Mouse (Mus musculus): ENCODE data around the gene Lce3a. TPM values are rescaled to one million over a fixed set of nuclear protein-coding genes. Genes with fewer than 3 reads are reported as not detected.
A peak's percentile ranks its signal among the peaks of the same experiment; 100 is the strongest.

Lce3a gene
- total RNA-seq (2014; rRNA removed) (not detected in 2 replicates), polyA plus RNA-seq (2015; fragmentation: Nextera tagmentation; extraction: Ambion mirVana) (not detected in 2 replicates)

DNA sequence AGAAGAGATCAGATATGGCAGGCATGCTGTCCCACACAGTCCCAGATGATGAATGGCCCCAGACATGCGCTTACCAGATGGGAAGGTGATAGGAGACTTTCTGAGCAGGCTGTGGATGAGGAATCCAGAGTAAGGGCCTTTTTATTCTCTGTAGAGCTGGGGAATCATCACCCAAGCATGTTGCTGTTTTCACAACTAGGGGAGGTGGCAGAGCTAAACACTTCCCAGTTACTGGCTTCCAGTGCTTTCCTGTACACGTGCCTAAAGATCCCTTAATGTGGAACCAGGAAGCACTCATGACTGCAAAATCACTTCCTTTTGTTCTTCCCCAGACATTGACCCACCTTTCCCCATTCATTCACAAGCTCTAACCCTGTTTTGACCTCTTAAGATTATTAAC, at the start of gene Lce3a:
Gene Lce3a (minus strand): TSS at position 101 of the 400 bp plus-strand sequence.
- no peak within 1 kb of the TSS for H3K4me3 ChIP-seq (ENCODE audit: low read depth, low read length)
- no peak within 1 kb of the TSS for H3K9ac ChIP-seq
- WGBS = 84% methylated on average over 2 of the region's 2 CpGs
- DNase-seq = no peak
- no peak within 1 kb of the TSS for H3K4me2 ChIP-seq (ENCODE audit: low read depth)
- no peaks in the 10 kb centered on the region for H3K9me3 ChIP-seq (ENCODE audit: low read length)
- ATAC-seq = no peak
- H3K27ac ChIP-seq (ENCODE audit: low read depth, low read length) = no peak within 1 kb of the TSS
- no peaks in the 10 kb centered on the region for H3K4me1 ChIP-seq (ENCODE audit: insufficient read depth)
- no peaks in the 10 kb centered on the region for H3K36me3 ChIP-seq (ENCODE audit: insufficient read depth)
- TF ChIP-seq CTCF (IDR thresholded peaks at IDR 0.05; ENCODE audit: low read depth) = no peak
- H3K27me3 ChIP-seq (ENCODE audit: insufficient read depth, low read length) = no peaks in the 10 kb centered on the region

DNA sequence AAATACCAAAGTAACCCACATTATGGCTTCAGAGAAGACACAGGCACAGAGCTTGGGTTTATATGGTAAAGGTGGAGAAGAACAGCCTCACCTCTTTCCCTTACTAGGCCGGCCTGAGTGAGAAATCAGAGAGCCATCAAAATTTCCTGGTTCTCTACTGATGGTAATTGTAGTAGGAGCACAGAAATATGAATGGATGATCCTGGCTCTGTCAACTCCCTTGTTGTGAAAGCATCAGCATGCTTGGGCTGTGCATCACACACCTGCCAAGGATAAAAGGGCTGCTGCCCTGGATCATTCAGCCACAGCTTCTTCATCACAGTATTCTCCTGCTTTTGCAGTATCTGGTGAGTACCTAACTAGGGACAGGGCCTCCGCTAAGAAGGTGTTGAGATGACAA, 40.7 kb upstream of the Lce3a start, which contains the start of gene Lce3e:
Gene Lce3e (plus strand): TSS at position 301 of the 400 bp plus-strand sequence.
- no peak within 1 kb of the TSS for H3K9ac ChIP-seq
- no peak for TF ChIP-seq CTCF (IDR thresholded peaks at IDR 0.05; ENCODE audit: low read depth)
- DNase-seq = no peak
- H3K4me2 ChIP-seq (ENCODE audit: low read depth) = no peak within 1 kb of the TSS
- H3K27me3 ChIP-seq (ENCODE audit: insufficient read depth, low read length) = no peaks in the 10 kb centered on the region
- H3K27ac ChIP-seq (ENCODE audit: low read depth, low read length) = no peak within 1 kb of the TSS
- no peaks in the 10 kb centered on the region for H3K4me1 ChIP-seq (ENCODE audit: insufficient read depth)
- no peaks in the 10 kb centered on the region for H3K36me3 ChIP-seq (ENCODE audit: insufficient read depth)
- H3K4me3 ChIP-seq (ENCODE audit: low read depth, low read length) = no peak within 1 kb of the TSS
- WGBS = 91% methylated on average over 2 of the region's 2 CpGs
- ATAC-seq = no peak
- H3K9me3 ChIP-seq (ENCODE audit: low read length) = no peaks in the 10 kb centered on the region

DNA sequence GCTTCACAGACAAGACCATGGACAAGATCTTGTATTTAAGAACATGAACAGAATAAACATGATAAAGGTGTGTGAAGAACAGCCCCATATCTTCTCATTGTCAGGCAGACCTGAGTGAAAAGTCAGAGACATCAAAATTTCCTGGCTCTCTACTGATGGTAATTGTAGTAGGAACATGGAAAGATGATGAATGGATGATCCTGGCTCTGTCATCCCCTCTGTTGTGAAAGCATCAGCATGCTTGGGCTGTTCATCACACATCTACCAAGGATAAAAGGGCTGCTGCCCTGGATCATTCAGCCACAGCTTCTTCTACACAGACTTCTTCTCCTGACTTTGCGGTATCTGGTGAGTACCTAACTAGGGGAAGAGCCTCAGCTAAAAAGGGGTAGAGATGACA, 31.1 kb upstream of the Lce3a start, which contains the start of gene Lce3d:
Gene Lce3d (plus strand): TSS at position 301 of the 400 bp plus-strand sequence.
- no peak within 1 kb of the TSS for H3K4me3 ChIP-seq (ENCODE audit: low read depth, low read length)
- TF ChIP-seq CTCF (IDR thresholded peaks at IDR 0.05; ENCODE audit: low read depth) = no peak
- H3K9ac ChIP-seq = no peak within 1 kb of the TSS
- H3K4me2 ChIP-seq (ENCODE audit: low read depth) = no peak within 1 kb of the TSS
- no peaks in the 10 kb centered on the region for H3K4me1 ChIP-seq (ENCODE audit: insufficient read depth)
- ATAC-seq = no peak
- no peaks in the 10 kb centered on the region for H3K9me3 ChIP-seq (ENCODE audit: low read length)
- whole genome bisulfite sequencing = 100% methylated on average over 1 of the region's 1 CpGs
- H3K27ac ChIP-seq (ENCODE audit: low read depth, low read length) = no peak within 1 kb of the TSS
- DNase-seq = no peak
- no peaks in the 10 kb centered on the region for H3K27me3 ChIP-seq (ENCODE audit: insufficient read depth, low read length)
- H3K36me3 ChIP-seq (ENCODE audit: insufficient read depth) = no peaks in the 10 kb centered on the region

DNA sequence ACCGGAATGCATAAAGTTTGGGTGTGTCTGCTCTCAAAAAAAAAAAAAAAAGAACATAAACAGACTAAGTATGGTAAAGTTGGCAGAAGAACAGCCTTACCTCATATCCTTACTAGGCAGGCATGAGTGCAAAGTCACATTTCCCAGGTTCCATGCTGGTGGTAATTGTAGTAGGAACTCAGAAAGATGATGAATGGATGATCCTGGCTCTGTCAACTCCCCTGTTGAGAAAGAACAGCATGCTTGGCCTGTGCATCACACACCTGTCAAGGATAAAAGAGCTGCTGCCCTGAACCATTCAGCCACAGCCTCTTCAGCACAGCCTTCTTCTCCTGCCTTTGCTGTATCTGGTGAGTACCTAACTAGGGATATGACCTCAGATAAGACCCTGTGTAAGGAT, 18.2 kb upstream of the Lce3a start, which contains the start of gene Lce3c:
Gene Lce3c (plus strand): TSS at position 301 of the 400 bp plus-strand sequence.
- H3K4me1 ChIP-seq (ENCODE audit: insufficient read depth) = no peaks in the 10 kb centered on the region
- H3K9me3 ChIP-seq (ENCODE audit: low read length) = no peaks in the 10 kb centered on the region
- no peak for ATAC-seq
- WGBS = 85% methylated on average over 1 of the region's 1 CpGs
- TF ChIP-seq CTCF (IDR thresholded peaks at IDR 0.05; ENCODE audit: low read depth) = no peak
- no peaks in the 10 kb centered on the region for H3K27me3 ChIP-seq (ENCODE audit: insufficient read depth, low read length)
- H3K36me3 ChIP-seq (ENCODE audit: insufficient read depth) = no peaks in the 10 kb centered on the region
- no peak within 1 kb of the TSS for H3K27ac ChIP-seq (ENCODE audit: low read depth, low read length)
- no peak within 1 kb of the TSS for H3K9ac ChIP-seq
- no peak for DNase-seq
- H3K4me2 ChIP-seq (ENCODE audit: low read depth) = no peak within 1 kb of the TSS
- no peak within 1 kb of the TSS for H3K4me3 ChIP-seq (ENCODE audit: low read depth, low read length)

DNA sequence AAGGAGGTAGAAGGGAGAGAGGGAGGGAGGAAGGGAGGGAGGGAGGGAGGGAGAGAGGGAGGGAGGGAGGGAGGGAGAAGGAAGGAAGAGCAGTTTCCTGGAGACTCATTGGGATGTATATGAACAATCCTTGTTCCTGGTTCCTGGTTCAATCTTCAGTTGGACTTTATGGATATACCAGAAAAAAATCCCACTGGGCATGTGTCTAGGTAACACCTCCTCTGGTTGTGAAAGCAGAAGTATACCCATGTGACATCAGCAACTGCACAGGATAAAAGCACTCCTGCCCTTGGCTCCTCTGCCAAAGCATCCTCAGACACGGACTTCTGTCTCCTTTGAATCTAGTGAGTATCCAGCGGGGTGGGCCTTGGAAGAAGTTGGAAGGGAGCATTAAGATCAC, 6.6 kb upstream of the Lce3a start, which contains the start of gene Lce3b:
Gene Lce3b (plus strand): TSS at position 301 of the 400 bp plus-strand sequence.
- DNase-seq (no peak), ATAC-seq (no peak)
- no peak within 1 kb of the TSS for H3K4me3 ChIP-seq (ENCODE audit: low read depth, low read length)
- no peaks in the 10 kb centered on the region for H3K9me3 ChIP-seq (ENCODE audit: low read length)
- H3K27me3 ChIP-seq (ENCODE audit: insufficient read depth, low read length) = no peaks in the 10 kb centered on the region
- H3K4me1 ChIP-seq (ENCODE audit: insufficient read depth) = no peaks in the 10 kb centered on the region
- no peak for TF ChIP-seq CTCF (IDR thresholded peaks at IDR 0.05; ENCODE audit: low read depth)
- H3K36me3 ChIP-seq (ENCODE audit: insufficient read depth) = no peaks in the 10 kb centered on the region
- H3K9ac ChIP-seq = no peak within 1 kb of the TSS
- 61% methylated on average over 2 of the region's 2 CpGs for WGBS
- no peak within 1 kb of the TSS for H3K4me2 ChIP-seq (ENCODE audit: low read depth)
- H3K27ac ChIP-seq (ENCODE audit: low read depth, low read length) = no peak within 1 kb of the TSS

DNA sequence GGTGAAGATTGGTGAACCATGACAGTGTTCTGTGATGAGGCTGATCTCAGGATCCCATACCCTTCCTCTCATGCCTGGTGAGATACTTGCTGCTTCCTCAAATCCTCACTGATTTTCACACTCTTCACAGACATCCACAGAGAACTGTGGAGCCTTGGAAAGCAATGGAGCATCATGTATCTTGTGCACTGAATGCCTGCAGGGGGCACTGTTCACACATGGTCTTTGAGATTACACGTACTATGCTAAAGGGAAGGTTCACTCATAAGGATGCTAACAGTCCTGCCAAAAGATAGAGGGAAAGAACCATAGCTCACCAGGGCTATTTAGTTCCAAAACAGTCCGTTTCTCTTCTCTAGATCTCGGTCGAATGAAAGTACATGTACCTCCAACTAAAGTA, 5.7 kb downstream of the Lce3a start:
- 66% methylated on average over 4 of the region's 4 CpGs for WGBS
- TF ChIP-seq CTCF (IDR thresholded peaks at IDR 0.05; ENCODE audit: low read depth) = peak; percentile 38; the same call in 1 of the 2 replicates
- H3K36me3 ChIP-seq (ENCODE audit: insufficient read depth) = no peaks in the 10 kb centered on the region
- no peak overlapping the region for H3K4me2 ChIP-seq (ENCODE audit: low read depth)
- H3K27ac ChIP-seq (ENCODE audit: low read depth, low read length) = no peak overlapping the region
- no peaks in the 10 kb centered on the region for H3K4me1 ChIP-seq (ENCODE audit: insufficient read depth)
- ATAC-seq (no peak), DNase-seq (no peak)
- no peaks in the 10 kb centered on the region for H3K27me3 ChIP-seq (ENCODE audit: insufficient read depth, low read length)
- H3K9me3 ChIP-seq (ENCODE audit: low read length) = no peaks in the 10 kb centered on the region
- no peak overlapping the region for H3K9ac ChIP-seq
- H3K4me3 ChIP-seq (ENCODE audit: low read depth, low read length) = no peak overlapping the region

DNA sequence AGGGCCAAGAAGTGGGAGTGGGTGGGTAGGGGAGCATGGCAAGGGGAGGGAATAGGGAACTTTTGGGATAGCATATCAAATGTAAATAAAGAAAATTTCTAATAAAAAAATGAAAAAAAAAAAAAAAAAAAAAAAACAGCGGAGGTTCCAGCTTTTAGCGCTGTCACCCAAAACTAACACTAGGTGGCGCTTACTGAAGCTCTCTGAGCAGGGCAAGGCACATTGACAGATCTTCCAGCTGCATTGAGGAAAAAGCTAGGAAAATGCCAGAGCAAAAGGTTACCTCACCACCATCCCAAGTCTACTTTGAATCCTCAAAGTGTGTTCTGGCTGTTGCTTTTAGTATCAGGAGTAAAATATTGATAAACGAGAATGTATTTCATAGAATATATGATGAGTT, 18.5 kb downstream of the Lce3a start:
- Histone ChIP-seq H3K9me3 (ENCODE audit: low read length) (no peaks in the 10 kb centered on the region), H3K9ac (no peak overlapping the region), H3K36me3 (ENCODE audit: insufficient read depth) (no peaks in the 10 kb centered on the region), H3K27me3 (ENCODE audit: insufficient read depth, low read length) (no peaks in the 10 kb centered on the region), H3K27ac (ENCODE audit: low read depth, low read length) (no peak overlapping the region), H3K4me2 (ENCODE audit: low read depth) (no peak overlapping the region), H3K4me3 (ENCODE audit: low read depth, low read length) (no peak overlapping the region), H3K4me1 (ENCODE audit: insufficient read depth) (no peaks in the 10 kb centered on the region)
- ATAC-seq (peak; percentile 70; the same call in 1 of the 2 replicates), DNase-seq (peak; percentile 36)
- peak; percentile 67 for TF ChIP-seq CTCF (IDR thresholded peaks at IDR 0.05; ENCODE audit: low read depth)
- WGBS = 29% methylated on average over 4 of the region's 4 CpGs

All from forebrain, postnatal 0 days (tissue).